Mouse (Mus musculus): ENCODE measurements at regions not wholly inside any gene's neighbourhood (a gene's known extent, or its start where the extent isn't known, plus 50 kb on each side); places are given as distances from the start of the nearest gene placed in this dataset.

- in situ Hi-C loops (cut with MboI; ENCODE audit: low sequenced_read_pairs in 2 of 2, unreplicated experiment in 2 of 2): no loop called here
- TF ChIP-seq ZNF384 (IDR thresholded peaks at IDR 0.05; ENCODE audit: low read depth, low read length) (no peak), ZC3H11A (IDR thresholded peaks at IDR 0.05; ENCODE audit: borderline replicate concordance, low read depth, low read length) (no peak), CHD2 (IDR thresholded peaks at IDR 0.05; ENCODE audit: low read depth, low read length) (no peak), MAFK (IDR thresholded peaks at IDR 0.05; ENCODE audit: insufficient read depth, low read depth, low read length) (no peak), HCFC1 (IDR thresholded peaks at IDR 0.05; ENCODE audit: borderline replicate concordance, insufficient read depth, low read length) (no peak)
- no peak overlapping the region; the same call in 1 of the 2 replicates for H3K27ac ChIP-seq (ENCODE audit: insufficient read depth, low read depth, low read length, poor library complexity, severe bottlenecking)
- no peak for DNase-seq (ENCODE audit: low read depth, low spot score)
- no peak overlapping the region for H3K4me3 ChIP-seq (ENCODE audit: insufficient read depth in 1 of 2, low read depth in 1 of 2, low read length in 2 of 2, poor library complexity in 1 of 2, severe bottlenecking in 1 of 2)
- no peaks in the 10 kb centered on the region for H3K9me3 ChIP-seq (ENCODE audit: control insufficient read depth, insufficient read depth, low read depth, low read length)
- H3K4me1 ChIP-seq (ENCODE audit: control insufficient read depth in 2 of 2, insufficient read depth in 2 of 2, low read length in 2 of 2, poor library complexity in 1 of 2): peaks cover 4 to 5% of the 10 kb centered on the region in 2 experiments; a peak in 2 of 4 replicates
- H3K36me3 ChIP-seq (ENCODE audit: control insufficient read depth, insufficient read depth, low read length, poor library complexity, severe bottlenecking): no peaks in the 10 kb centered on the region
- no peak overlapping the region for H3K9ac ChIP-seq (ENCODE audit: insufficient read depth, low read depth, low read length, poor library complexity, severe bottlenecking)
Measured at GRCm38 (mm10) chr14:100361346-100362029, 77.0 kb upstream of the Klf12 start.

GRCm38 (mm10) chr14:100359881-100360280 lies 75.4 kb upstream of the Klf12 start:
- Histone ChIP-seq H3K9me3 (ENCODE audit: control insufficient read depth, insufficient read depth, low read depth, low read length) (no peaks in the 10 kb centered on the region), H3K4me3 (ENCODE audit: insufficient read depth in 1 of 2, low read depth in 1 of 2, low read length in 2 of 2, poor library complexity in 1 of 2, severe bottlenecking in 1 of 2) (no peak overlapping the region), H3K27ac (ENCODE audit: insufficient read depth, low read depth, low read length, poor library complexity, severe bottlenecking) (no peak overlapping the region), H3K4me1 (ENCODE audit: control insufficient read depth in 2 of 2, insufficient read depth in 2 of 2, low read length in 2 of 2, poor library complexity in 1 of 2) (peaks cover 4 to 5% of the 10 kb centered on the region in 2 experiments; a peak in 2 of 4 replicates), H3K36me3 (ENCODE audit: control insufficient read depth, insufficient read depth, low read length, poor library complexity, severe bottlenecking) (no peaks in the 10 kb centered on the region), H3K9ac (ENCODE audit: insufficient read depth, low read depth, low read length, poor library complexity, severe bottlenecking) (no peak overlapping the region)
- TF ChIP-seq ZC3H11A (IDR thresholded peaks at IDR 0.05; ENCODE audit: borderline replicate concordance, low read depth, low read length) (no peak), MAFK (IDR thresholded peaks at IDR 0.05; ENCODE audit: insufficient read depth, low read depth, low read length) (no peak), CHD2 (IDR thresholded peaks at IDR 0.05; ENCODE audit: low read depth, low read length) (no peak), ZNF384 (IDR thresholded peaks at IDR 0.05; ENCODE audit: low read depth, low read length) (no peak), HCFC1 (IDR thresholded peaks at IDR 0.05; ENCODE audit: borderline replicate concordance, insufficient read depth, low read length) (no peak)
- DNase-seq (ENCODE audit: low read depth, low spot score): no peak
- in situ Hi-C loops (cut with MboI; ENCODE audit: low sequenced_read_pairs in 2 of 2, unreplicated experiment in 2 of 2): no loop called here

GRCm38 (mm10) chr14:100357131-100357530 lies 72.7 kb upstream of the Klf12 start:
- peaks cover 4 to 5% of the 10 kb centered on the region in 2 experiments; a peak in 2 of 4 replicates for H3K4me1 ChIP-seq (ENCODE audit: control insufficient read depth in 2 of 2, insufficient read depth in 2 of 2, low read length in 2 of 2, poor library complexity in 1 of 2)
- no peaks in the 10 kb centered on the region for H3K36me3 ChIP-seq (ENCODE audit: control insufficient read depth, insufficient read depth, low read length, poor library complexity, severe bottlenecking)
- TF ChIP-seq HCFC1 (IDR thresholded peaks at IDR 0.05; ENCODE audit: borderline replicate concordance, insufficient read depth, low read length) (no peak), CHD2 (IDR thresholded peaks at IDR 0.05; ENCODE audit: low read depth, low read length) (no peak), ZC3H11A (IDR thresholded peaks at IDR 0.05; ENCODE audit: borderline replicate concordance, low read depth, low read length) (no peak), ZNF384 (IDR thresholded peaks at IDR 0.05; ENCODE audit: low read depth, low read length) (no peak), MAFK (IDR thresholded peaks at IDR 0.05; ENCODE audit: insufficient read depth, low read depth, low read length) (no peak)
- no peaks in the 10 kb centered on the region for H3K9me3 ChIP-seq (ENCODE audit: control insufficient read depth, insufficient read depth, low read depth, low read length)
- no peak overlapping the region for H3K9ac ChIP-seq (ENCODE audit: insufficient read depth, low read depth, low read length, poor library complexity, severe bottlenecking)
- no peak for DNase-seq (ENCODE audit: low read depth, low spot score)
- no peak overlapping the region for H3K27ac ChIP-seq (ENCODE audit: insufficient read depth, low read depth, low read length, poor library complexity, severe bottlenecking)
- no peak overlapping the region for H3K4me3 ChIP-seq (ENCODE audit: insufficient read depth in 1 of 2, low read depth in 1 of 2, low read length in 2 of 2, poor library complexity in 1 of 2, severe bottlenecking in 1 of 2)
- in situ Hi-C loops (cut with MboI; ENCODE audit: low sequenced_read_pairs in 2 of 2, unreplicated experiment in 2 of 2): no loop called here

GRCm38 (mm10) chr14:100353508-100353907 lies 69.0 kb upstream of the Klf12 start:
- in situ Hi-C loops (cut with MboI; ENCODE audit: low sequenced_read_pairs in 2 of 2, unreplicated experiment in 2 of 2): no loop called here
- no peak for TF ChIP-seq CHD2 (IDR thresholded peaks at IDR 0.05; ENCODE audit: low read depth, low read length)
- no peak for TF ChIP-seq HCFC1 (IDR thresholded peaks at IDR 0.05; ENCODE audit: borderline replicate concordance, insufficient read depth, low read length)
- TF ChIP-seq ZC3H11A (IDR thresholded peaks at IDR 0.05; ENCODE audit: borderline replicate concordance, low read depth, low read length): no peak
- DNase-seq (ENCODE audit: low read depth, low spot score): no peak
- Histone ChIP-seq H3K9ac (ENCODE audit: insufficient read depth, low read depth, low read length, poor library complexity, severe bottlenecking) (no peak overlapping the region), H3K36me3 (ENCODE audit: control insufficient read depth, insufficient read depth, low read length, poor library complexity, severe bottlenecking) (no peaks in the 10 kb centered on the region), H3K4me3 (ENCODE audit: insufficient read depth in 1 of 2, low read depth in 1 of 2, low read length in 2 of 2, poor library complexity in 1 of 2, severe bottlenecking in 1 of 2) (no peak overlapping the region), H3K27ac (ENCODE audit: insufficient read depth, low read depth, low read length, poor library complexity, severe bottlenecking) (no peak overlapping the region), H3K4me1 (ENCODE audit: control insufficient read depth in 2 of 2, insufficient read depth in 2 of 2, low read length in 2 of 2, poor library complexity in 1 of 2) (peaks cover 0 to 2% of the 10 kb centered on the region in 2 experiments; a peak in 1 of 4 replicates), H3K9me3 (ENCODE audit: control insufficient read depth, insufficient read depth, low read depth, low read length) (no peaks in the 10 kb centered on the region)

All from ES-E14 (cell line).